Mouse (Mus musculus) MEL (cell line): ENCODE data around the gene Cldn19. TPM values are rescaled to one million over a fixed set of nuclear protein-coding genes. Genes with fewer than 3 reads are reported as not detected.

Experiments
- polyA plus RNA-seq, 2 experiments: library from polyadenylated mRNA; stranded (reverse) in 1 of 2; unstranded in 1 of 2; fragments of >175 nt in 1 of 2; fragments of >200 nt in 1 of 2; gene quantifications; 2 replicates each; pipeline versions ENCODE4 v1.2.1 to v1.2.4; 2012; ENCODE audit warnings: low replicate concordance in 2 of 2, low read depth in 1 of 2; ENCODE audit not compliant: insufficient read length in 2 of 2, insufficient read depth in 1 of 2, missing spikeins in 1 of 2
- total RNA-seq: library from RNA; depleted of rRNA; stranded (reverse); fragments of 300-350 nt; gene quantifications from 2 replicates; pipeline ENCODE4 v1.2.3, GENCODE M21; 2012; rRNA removed

Cldn19 gene
- total and polyA plus RNA-seq, 3 experiments, result not detected

Other genes with a start within 250 kb of the Cldn19 start
- 15.9 and 47.3 TPM in 2 replicates for gene Slc2a1, start 146.7 kb upstream of the Cldn19 start, total RNA-seq
- gene Slc2a1, start 146.7 kb upstream of the Cldn19 start, polyA plus RNA-seq, result 10 to 100 TPM in 1 of 2 experiments, not detected in 1; 99.5 TPM
- gene Zfp691, start 81.2 kb upstream of the Cldn19 start, total RNA-seq, result 6.3 and 6.7 TPM in 2 replicates
- gene Zfp691, start 81.2 kb upstream of the Cldn19 start, polyA plus RNA-seq, result 1 to 10 TPM in 1 of 2 experiments, not detected in 1; 9.9 TPM
- gene Ermap, start 65.4 kb upstream of the Cldn19 start, total RNA-seq, result 125 and 138 TPM in 2 replicates
- gene Ermap, start 65.4 kb upstream of the Cldn19 start, polyA plus RNA-seq, result 100 to 1,000 TPM in 1 of 2 experiments, 10 to 100 TPM in 1; 44.1 to 247 TPM
- 63.7 and 64.7 TPM in 2 replicates for gene Svbp, start 60.1 kb upstream of the Cldn19 start, total RNA-seq
- 100 to 1,000 TPM in 1 of 2 experiments, not detected in 1; 131 TPM for gene Svbp, start 60.1 kb upstream of the Cldn19 start, polyA plus RNA-seq
- gene Tmem269, start 37.2 kb upstream of the Cldn19 start, total RNA-seq, result not detected in 2 replicates
- under 1 TPM in 1 of 2 experiments, not detected in 1; 0.07 TPM for gene Tmem269, start 37.2 kb upstream of the Cldn19 start, polyA plus RNA-seq
- gene AU022252, start 22.7 kb upstream of the Cldn19 start, total RNA-seq, result 12.3 and 12.8 TPM in 2 replicates
- gene AU022252, start 22.7 kb upstream of the Cldn19 start, polyA plus RNA-seq, result 10 to 100 TPM in 1 of 2 experiments, not detected in 1; 24.9 TPM
- 12.9 and 15.7 TPM in 2 replicates for gene P3h1, start 22.5 kb upstream of the Cldn19 start, total RNA-seq
- 10 to 100 TPM in 1 of 2 experiments, not detected in 1; 30.2 TPM for gene P3h1, start 22.5 kb upstream of the Cldn19 start, polyA plus RNA-seq
- gene Ybx1, start 39.2 kb downstream of the Cldn19 start, total RNA-seq, result 979 and 1,115 TPM in 2 replicates
- gene Ybx1, start 39.2 kb downstream of the Cldn19 start, polyA plus RNA-seq, result 1,000 to 10,000 TPM; 2,172 to 2,666 TPM
- 211 and 246 TPM in 2 replicates for gene Ppih, start 65.1 kb downstream of the Cldn19 start, total RNA-seq
- gene Ppih, start 65.1 kb downstream of the Cldn19 start, polyA plus RNA-seq, result 100 to 1,000 TPM; 140 to 199 TPM
- not detected in 2 replicates for gene Ccdc30, start 160.1 kb downstream of the Cldn19 start, total RNA-seq
- not detected for gene Ccdc30, start 160.1 kb downstream of the Cldn19 start, polyA plus RNA-seq
- 7.6 and 8.4 TPM in 2 replicates for gene Ppcs, start 167.0 kb downstream of the Cldn19 start, total RNA-seq
- 1 to 10 TPM in 1 of 2 experiments, not detected in 1; 7.4 TPM for gene Ppcs, start 167.0 kb downstream of the Cldn19 start, polyA plus RNA-seq
- gene Zmynd12, start 167.4 kb downstream of the Cldn19 start, total RNA-seq, result not detected in 2 replicates
- under 1 TPM in 1 of 2 experiments, not detected in 1; 0.04 TPM for gene Zmynd12, start 167.4 kb downstream of the Cldn19 start, polyA plus RNA-seq
- gene Rimkla, start 237.2 kb downstream of the Cldn19 start, total RNA-seq, result not detected in 2 replicates
- not detected for gene Rimkla, start 237.2 kb downstream of the Cldn19 start, polyA plus RNA-seq